In genomic region chr7:68010168-68010567, GRCm38 (mm10) we compare ENCODE assay signal across 17 mouse cellular contexts. TPM values are rescaled to one million over a fixed set of nuclear protein-coding genes. Genes with fewer than 3 reads are reported as not detected.
DNase-seq lines count a peak whose midpoint lies in the region; ATAC-seq and TF ChIP-seq lines count a peak whose summit lies in the region.
"Had no signal": no experiment of that assay in that cellular context is flagged by ENCODE, and none has a peak within 500 bp of the region (broad histone marks: within the 10 kb centered on the region; RNA-seq: fewer than 3 reads in every experiment).

No protein-coding gene starts in this region.

- no peak overlapping the region for H3K9ac ChIP-seq in limb, embryonic 14.5 days (ENCODE audit: low read depth, low read length, severe bottlenecking)
- no peak overlapping the region for H3K9ac ChIP-seq in heart, embryonic 16.5 days (ENCODE audit: low read length)
- no peak overlapping the region; the same call in 1 of the 2 replicates for H3K9ac ChIP-seq in liver, embryonic 15.5 days
- no peak overlapping the region for H3K9ac ChIP-seq in intestine, embryonic 16.5 days (ENCODE audit: low read depth, low read length)
- H3K9ac ChIP-seq: forebrain, embryonic 13.5 days; lung, embryonic 14.5 days; midbrain, embryonic 15.5 days had no signal

- ATAC-seq in limb, embryonic 14.5 days (ENCODE audit: low FRiP score, low read depth): peak; percentile 44; the same call in 1 of the 2 replicates
- peak; percentile 88 for ATAC-seq in heart, embryonic 16.5 days (replicated peaks; ENCODE audit: extremely low read depth, insufficient read depth, low FRiP score)
- no peak for ATAC-seq in liver, embryonic 15.5 days (ENCODE audit: insufficient read depth)
- ATAC-seq in frontal cortex, adult (ENCODE audit: low TSS enrichment): no peak
- ATAC-seq in intestine, embryonic 16.5 days: no peak
- ATAC-seq in activated CD4-positive, CD25-positive, alpha-beta regulatory T cell, adult 4 months: no peak
- ATAC-seq: forebrain, embryonic 13.5 days; midbrain, embryonic 15.5 days had no signal

- no peak for DNase-seq in limb, embryonic 14.5 days (ENCODE audit: low spot score)
- no peak for DNase-seq in limb, embryonic 10.5 days (ENCODE audit: low spot score)
- peak; percentile 86 for DNase-seq in heart, embryonic 10.5 days (ENCODE audit: low spot score)
- DNase-seq: cerebellum, adult 9-11 months; kidney, adult 2 months; kidney, postnatal 36 days; layer of hippocampus, postnatal 36 days; lung, embryonic 14.5 days; thymus, postnatal 4 days had no signal

- TF ChIP-seq POLR2A in limb, embryonic 14.5 days (IDR thresholded peaks at IDR 0.05; ENCODE audit: borderline replicate concordance, extremely low read depth, insufficient read depth, insufficient read length): no peak

- H3K4me3 ChIP-seq in limb, embryonic 14.5 days (replicated peaks; ENCODE audit: low read length): no peak overlapping the region
- H3K4me3 ChIP-seq in limb, embryonic 10.5 days: no peak overlapping the region
- no peak overlapping the region for H3K4me3 ChIP-seq in heart, embryonic 10.5 days
- H3K4me3 ChIP-seq in heart, embryonic 16.5 days (ENCODE audit: low read length): no peak overlapping the region
- no peak overlapping the region for H3K4me3 ChIP-seq in liver, embryonic 15.5 days (replicated peaks)
- H3K4me3 ChIP-seq in intestine, embryonic 16.5 days (ENCODE audit: low read length): no peak overlapping the region
- H3K4me3 ChIP-seq: forebrain, embryonic 13.5 days; midbrain, embryonic 15.5 days had no signal

- WGBS in limb, embryonic 14.5 days: 50% methylated on average over 7 of the region's 7 CpGs
- WGBS in limb, embryonic 10.5 days: 54% methylated on average over 7 of the region's 7 CpGs
- WGBS in heart, embryonic 10.5 days: 41% methylated on average over 7 of the region's 7 CpGs
- WGBS in heart, embryonic 16.5 days: 49% methylated on average over 7 of the region's 7 CpGs
- 76% methylated on average over 7 of the region's 7 CpGs for WGBS in liver, embryonic 15.5 days (ENCODE audit: insufficient replicate concordance)
- 68% methylated on average over 7 of the region's 7 CpGs for WGBS in intestine, embryonic 16.5 days

- no peaks in the 10 kb centered on the region for H3K27me3 ChIP-seq in limb, embryonic 14.5 days (ENCODE audit: control insufficient read depth, insufficient read depth, low read length)
- H3K27me3 ChIP-seq in limb, embryonic 10.5 days (ENCODE audit: low read depth, poor library complexity, severe bottlenecking): no peaks in the 10 kb centered on the region
- H3K27me3 ChIP-seq in heart, embryonic 10.5 days (ENCODE audit: insufficient read depth, poor library complexity, severe bottlenecking): no peaks in the 10 kb centered on the region
- H3K27me3 ChIP-seq in heart, embryonic 16.5 days (ENCODE audit: control insufficient read depth, insufficient read depth, low read length): no peaks in the 10 kb centered on the region
- H3K27me3 ChIP-seq in liver, embryonic 15.5 days: 0 out of 2 replicates have a peak, but pooled peaks cover 3% of the 10 kb centered on the region
- H3K27me3 ChIP-seq in intestine, embryonic 16.5 days (replicated peaks; ENCODE audit: control insufficient read depth, insufficient read depth, low read length): no peaks in the 10 kb centered on the region
- H3K27me3 ChIP-seq: forebrain, embryonic 13.5 days; midbrain, embryonic 15.5 days had no signal

- no peaks in the 10 kb centered on the region for H3K9me3 ChIP-seq in limb, embryonic 14.5 days (ENCODE audit: control insufficient read depth, low read length)
- no peaks in the 10 kb centered on the region for H3K9me3 ChIP-seq in limb, embryonic 10.5 days (replicated peaks)
- H3K9me3 ChIP-seq in heart, embryonic 10.5 days: no peaks in the 10 kb centered on the region
- H3K9me3 ChIP-seq in heart, embryonic 16.5 days (replicated peaks; ENCODE audit: control insufficient read depth, low read length): no peaks in the 10 kb centered on the region
- H3K9me3 ChIP-seq in liver, embryonic 15.5 days (replicated peaks): no peaks in the 10 kb centered on the region
- no peaks in the 10 kb centered on the region for H3K9me3 ChIP-seq in intestine, embryonic 16.5 days (ENCODE audit: control insufficient read depth, low read length)
- H3K9me3 ChIP-seq: forebrain, embryonic 13.5 days; midbrain, embryonic 15.5 days had no signal

- no peak overlapping the region for H3K27ac ChIP-seq in limb, embryonic 14.5 days (replicated peaks; ENCODE audit: low read depth, low read length)
- no peak overlapping the region; the same call in 1 of the 2 replicates for H3K27ac ChIP-seq in limb, embryonic 10.5 days
- peak overlapping the region; percentile 88 for H3K27ac ChIP-seq in heart, embryonic 10.5 days
- peak overlapping the region; percentile 89 for H3K27ac ChIP-seq in heart, embryonic 16.5 days (ENCODE audit: low read length)
- peak overlapping the region; percentile 88 for H3K27ac ChIP-seq in liver, embryonic 15.5 days (replicated peaks)
- no peak overlapping the region for H3K27ac ChIP-seq in intestine, embryonic 16.5 days (ENCODE audit: low read length)
- H3K27ac ChIP-seq: forebrain, embryonic 13.5 days; macrophage; midbrain, embryonic 15.5 days had no signal

- no peak overlapping the region for H3K4me2 ChIP-seq in limb, embryonic 14.5 days (replicated peaks; ENCODE audit: low read depth, low read length, severe bottlenecking)
- H3K4me2 ChIP-seq in heart, embryonic 16.5 days (ENCODE audit: low read depth, low read length): no peak overlapping the region
- 0 out of 2 replicates have a peak overlapping the region, but pooled peaks have one; percentile 2 for H3K4me2 ChIP-seq in liver, embryonic 15.5 days
- no peak overlapping the region for H3K4me2 ChIP-seq in intestine, embryonic 16.5 days (ENCODE audit: low read depth, low read length)
- H3K4me2 ChIP-seq: forebrain, embryonic 13.5 days; lung, embryonic 14.5 days; midbrain, embryonic 15.5 days had no signal

- no peaks in the 10 kb centered on the region for H3K4me1 ChIP-seq in limb, embryonic 14.5 days (ENCODE audit: control insufficient read depth, insufficient read depth, low read length)
- H3K4me1 ChIP-seq in limb, embryonic 10.5 days: peaks cover 26% of the 10 kb centered on the region
- H3K4me1 ChIP-seq in heart, embryonic 10.5 days: peaks cover 72% of the 10 kb centered on the region
- H3K4me1 ChIP-seq in heart, embryonic 16.5 days (ENCODE audit: control insufficient read depth, insufficient read depth, low read length): peaks cover 48% of the 10 kb centered on the region
- H3K4me1 ChIP-seq in liver, embryonic 15.5 days (replicated peaks): peaks cover 56% of the 10 kb centered on the region
- H3K4me1 ChIP-seq in intestine, embryonic 16.5 days (ENCODE audit: control insufficient read depth, insufficient read depth, low read length): peaks cover 18% of the 10 kb centered on the region

- H3K36me3 ChIP-seq in limb, embryonic 14.5 days (ENCODE audit: control insufficient read depth, insufficient read depth, low read length): peaks cover 31% of the 10 kb centered on the region
- H3K36me3 ChIP-seq in limb, embryonic 10.5 days: peaks cover 86% of the 10 kb centered on the region
- peaks cover 34% of the 10 kb centered on the region for H3K36me3 ChIP-seq in heart, embryonic 10.5 days
- H3K36me3 ChIP-seq in heart, embryonic 16.5 days (ENCODE audit: control insufficient read depth, insufficient read depth): peaks cover 6% of the 10 kb centered on the region
- H3K36me3 ChIP-seq in liver, embryonic 15.5 days (replicated peaks): peaks cover 12% of the 10 kb centered on the region; the same call in 1 of the 2 replicates
- H3K36me3 ChIP-seq in intestine, embryonic 16.5 days (ENCODE audit: control insufficient read depth, insufficient read depth, low read length): peaks cover 1% of the 10 kb centered on the region; the same call in 1 of the 2 replicates
- H3K36me3 ChIP-seq: midbrain, embryonic 15.5 days had no signal

RNA-seq across cellular contexts. Expression of gene Igf1r, which starts 57.5 kb away (rescaled TPM):
- polyA plus RNA-seq in limb, embryonic 14.5 days (2012; rRNA removed): 34.6 and 41.1 TPM in 2 replicates
- 22.5 and 26.9 TPM in 2 replicates for polyA plus RNA-seq in limb, embryonic 14.5 days (2014; fragmentation: Nextera tagmentation; extraction: Ambion mirVana)
- polyA plus RNA-seq in limb, embryonic 10.5 days (2016; fragmentation: Nextera tagmentation; extraction: Ambion mirVana): 21.8 and 27.9 TPM in 2 replicates
- polyA plus RNA-seq in heart, embryonic 10.5 days (2016; fragmentation: Nextera tagmentation; extraction: Ambion mirVana): 17.2 and 24.9 TPM in 2 replicates
- polyA plus RNA-seq in heart, embryonic 16.5 days (2015; fragmentation: Nextera tagmentation; extraction: Ambion mirVana): 16.4 and 18.4 TPM in 2 replicates
- 2.6 and 3.7 TPM in 2 replicates for polyA plus RNA-seq in liver, embryonic 15.5 days (2015; fragmentation: Nextera tagmentation; extraction: Ambion mirVana)
- polyA plus RNA-seq in intestine, embryonic 16.5 days (2015; fragmentation: Nextera tagmentation; extraction: Ambion mirVana): 9.5 and 10.7 TPM in 2 replicates
- 10 to 100 TPM; 11.3 to 19.2 TPM for polyA plus RNA-seq in activated CD4-positive, CD25-positive, alpha-beta regulatory T cell, adult 4 months (2017; shearing (Covaris generic))

Comparison
In these comparisons a context has a peak if more than half of its experiments do, and no peak if none do; other contexts are left out.
1. ATAC-seq: peak in limb, embryonic 14.5 days (single experiment) and heart, embryonic 16.5 days (single experiment); none in liver, embryonic 15.5 days (single experiment), frontal cortex, adult (single experiment), intestine, embryonic 16.5 days (single experiment) and activated CD4-positive, CD25-positive, alpha-beta regulatory T cell, adult 4 months (single experiment).
2. H3K27ac ChIP-seq: peak in heart, embryonic 10.5 days (single experiment), heart, embryonic 16.5 days (single experiment) and liver, embryonic 15.5 days (single experiment); none in limb, embryonic 14.5 days (single experiment), limb, embryonic 10.5 days (single experiment) and intestine, embryonic 16.5 days (single experiment).